Mouse (Mus musculus): ENCODE data around the gene Wdfy3. TPM values are rescaled to one million over a fixed set of nuclear protein-coding genes. Genes with fewer than 3 reads are reported as not detected.

Gene Wdfy3
- polyA plus RNA-seq, 1 experiment: 24.5 TPM

DNA sequence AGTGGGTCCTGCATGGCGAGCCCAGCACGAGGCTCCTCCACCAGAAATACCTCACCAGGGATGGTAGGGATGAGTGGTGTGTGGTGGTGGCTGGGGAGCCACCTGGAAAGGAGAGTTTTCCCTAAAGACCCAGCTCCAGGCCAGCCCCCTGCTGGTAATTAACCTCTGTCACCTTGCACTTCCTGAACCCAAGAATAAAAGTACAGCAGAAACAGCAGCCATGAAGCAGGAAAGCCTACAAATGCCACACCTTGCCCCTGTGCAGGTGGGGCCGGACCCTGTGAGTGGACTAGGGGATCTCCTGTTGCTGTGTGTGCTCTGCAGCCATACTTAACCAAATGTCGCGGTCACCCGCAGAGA lies 247.4 kb downstream of the Wdfy3 start:
- H3K27ac ChIP-seq (ENCODE audit: control insufficient read depth, insufficient read depth, low read depth, low read length): no peak overlapping the region
- no peaks in the 10 kb centered on the region; the same call in 1 of the 2 replicates for H3K36me3 ChIP-seq (ENCODE audit: control insufficient read depth, insufficient read depth, low read length)
- no peak for TF ChIP-seq CTCF (IDR thresholded peaks at IDR 0.05; ENCODE audit: control insufficient read depth, insufficient read depth, insufficient replicate concordance, low read depth, low read length)
- no peak for TF ChIP-seq POLR2A (IDR thresholded peaks at IDR 0.05; ENCODE audit: control insufficient read depth, low read depth, low read length)
- H3K27me3 ChIP-seq (ENCODE audit: control insufficient read depth, insufficient read depth, low read length): no peaks in the 10 kb centered on the region
- peaks cover 2% of the 10 kb centered on the region for H3K4me1 ChIP-seq (ENCODE audit: control insufficient read depth, insufficient read depth, low read length)
- no peak overlapping the region for H3K4me3 ChIP-seq (ENCODE audit: control insufficient read depth, low read depth, low read length)

DNA sequence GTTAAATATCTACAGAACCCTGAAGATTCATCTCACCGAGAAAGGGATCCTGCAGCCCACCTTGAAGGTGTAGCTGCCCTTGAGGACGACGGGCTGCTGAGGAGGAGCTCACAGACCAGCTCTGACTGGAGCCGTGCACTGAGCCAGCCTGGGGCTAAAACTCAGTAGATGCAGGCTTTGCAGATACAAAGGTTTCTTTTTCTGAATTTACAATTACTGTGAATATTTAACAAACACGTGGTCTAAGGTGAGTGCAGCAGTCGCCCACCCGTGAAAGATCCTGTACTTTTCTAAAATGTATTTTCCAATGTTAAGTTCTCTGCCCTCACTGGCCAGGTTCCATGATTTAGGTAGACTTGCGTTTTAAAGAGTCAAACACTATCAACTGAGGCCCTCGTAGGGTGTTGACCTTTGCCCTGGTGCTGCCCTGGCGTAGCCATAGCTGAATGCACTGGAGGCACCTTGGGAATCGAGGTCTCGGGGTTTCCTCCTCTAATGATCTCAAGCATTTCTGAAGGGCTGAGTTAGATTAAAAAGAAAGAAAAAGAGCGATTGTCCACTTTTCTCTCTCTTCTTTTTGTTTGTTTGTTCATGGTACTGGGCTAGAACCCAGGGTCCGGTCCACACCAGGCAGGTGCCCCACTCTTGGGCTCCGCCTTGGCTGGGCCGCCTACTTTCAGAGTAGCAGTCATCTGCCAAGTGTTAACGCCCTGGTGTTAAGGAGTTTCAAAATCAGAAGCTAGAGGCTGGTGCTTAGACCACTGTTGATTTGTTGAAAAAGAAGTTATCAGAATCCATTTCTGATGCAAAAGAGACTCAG lies 248.0 kb downstream of the Wdfy3 start:
- Histone ChIP-seq H3K4me3 (ENCODE audit: control insufficient read depth, low read depth, low read length) (no peak overlapping the region), H3K27me3 (ENCODE audit: control insufficient read depth, insufficient read depth, low read length) (no peaks in the 10 kb centered on the region), H3K27ac (ENCODE audit: control insufficient read depth, insufficient read depth, low read depth, low read length) (no peak overlapping the region), H3K4me1 (ENCODE audit: control insufficient read depth, insufficient read depth, low read length) (peaks cover 2% of the 10 kb centered on the region), H3K36me3 (ENCODE audit: control insufficient read depth, insufficient read depth, low read length) (no peaks in the 10 kb centered on the region; the same call in 1 of the 2 replicates)
- no peak for TF ChIP-seq CTCF (IDR thresholded peaks at IDR 0.05; ENCODE audit: control insufficient read depth, insufficient read depth, insufficient replicate concordance, low read depth, low read length)
- no peak for TF ChIP-seq POLR2A (IDR thresholded peaks at IDR 0.05; ENCODE audit: control insufficient read depth, low read depth, low read length)

DNA sequence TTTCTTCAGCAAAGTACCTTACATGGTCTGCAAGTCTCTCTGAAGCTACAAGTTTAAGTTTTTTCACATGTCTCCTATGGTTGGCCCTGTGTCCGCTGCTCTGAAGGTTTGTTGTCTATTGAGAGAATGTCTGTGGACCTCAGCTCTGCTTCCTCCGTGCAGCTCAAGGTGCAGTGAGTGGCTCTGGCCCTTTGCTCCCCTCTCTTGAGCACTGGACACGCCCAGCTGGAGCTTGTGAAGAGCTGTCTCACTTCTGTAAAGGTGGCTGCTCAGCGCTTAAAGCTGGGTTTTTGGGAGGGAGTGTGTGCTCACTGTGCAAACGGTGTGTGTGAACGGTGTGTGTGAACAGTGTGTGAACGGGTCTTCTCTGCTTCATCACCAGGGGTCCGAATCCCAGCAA lies 248.7 kb downstream of the Wdfy3 start:
- TF ChIP-seq POLR2A (IDR thresholded peaks at IDR 0.05; ENCODE audit: control insufficient read depth, low read depth, low read length) (no peak), CTCF (IDR thresholded peaks at IDR 0.05; ENCODE audit: control insufficient read depth, insufficient read depth, insufficient replicate concordance, low read depth, low read length) (no peak)
- no peaks in the 10 kb centered on the region for H3K4me1 ChIP-seq (ENCODE audit: control insufficient read depth, insufficient read depth, low read length)
- H3K27me3 ChIP-seq (ENCODE audit: control insufficient read depth, insufficient read depth, low read length): no peaks in the 10 kb centered on the region
- H3K4me3 ChIP-seq (ENCODE audit: control insufficient read depth, low read depth, low read length): no peak overlapping the region
- H3K36me3 ChIP-seq (ENCODE audit: control insufficient read depth, insufficient read depth, low read length): no peaks in the 10 kb centered on the region; the same call in 1 of the 2 replicates
- H3K27ac ChIP-seq (ENCODE audit: control insufficient read depth, insufficient read depth, low read depth, low read length): no peak overlapping the region

DNA sequence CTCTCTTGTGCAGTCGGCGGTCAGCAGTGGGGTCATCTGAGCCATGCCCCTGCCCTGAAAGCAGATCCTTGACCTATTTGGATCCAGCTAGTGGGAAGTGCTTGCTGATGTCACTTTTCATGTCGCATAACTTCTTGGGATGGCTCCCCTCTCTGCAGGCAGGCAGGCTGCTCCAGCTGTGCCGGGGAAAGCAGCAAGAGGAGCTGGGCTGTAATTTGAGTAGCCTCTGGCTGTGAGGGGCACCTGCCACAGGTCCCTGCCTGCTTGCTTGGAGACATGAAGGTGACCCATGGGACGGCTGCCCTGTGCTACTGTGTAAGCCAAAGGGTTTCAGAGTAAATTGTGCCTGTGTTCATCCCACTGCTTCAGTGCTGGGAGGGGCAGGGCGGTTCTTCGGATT lies 249.9 kb downstream of the Wdfy3 start:
- no peak overlapping the region for H3K27ac ChIP-seq (ENCODE audit: control insufficient read depth, insufficient read depth, low read depth, low read length)
- no peaks in the 10 kb centered on the region for H3K27me3 ChIP-seq (ENCODE audit: control insufficient read depth, insufficient read depth, low read length)
- no peak overlapping the region for H3K4me3 ChIP-seq (ENCODE audit: control insufficient read depth, low read depth, low read length)
- no peaks in the 10 kb centered on the region; the same call in 1 of the 2 replicates for H3K36me3 ChIP-seq (ENCODE audit: control insufficient read depth, insufficient read depth, low read length)
- TF ChIP-seq POLR2A (IDR thresholded peaks at IDR 0.05; ENCODE audit: control insufficient read depth, low read depth, low read length) (no peak), CTCF (IDR thresholded peaks at IDR 0.05; ENCODE audit: control insufficient read depth, insufficient read depth, insufficient replicate concordance, low read depth, low read length) (no peak)
- H3K4me1 ChIP-seq (ENCODE audit: control insufficient read depth, insufficient read depth, low read length): no peaks in the 10 kb centered on the region

GRCm38 (mm10) chr5:101819216-101819615 lies 250.5 kb downstream of the Wdfy3 start:
- Histone ChIP-seq H3K27ac (ENCODE audit: control insufficient read depth, insufficient read depth, low read depth, low read length) (no peak overlapping the region), H3K4me3 (ENCODE audit: control insufficient read depth, low read depth, low read length) (no peak overlapping the region), H3K36me3 (ENCODE audit: control insufficient read depth, insufficient read depth, low read length) (no peaks in the 10 kb centered on the region; the same call in 1 of the 2 replicates), H3K4me1 (ENCODE audit: control insufficient read depth, insufficient read depth, low read length) (no peaks in the 10 kb centered on the region), H3K27me3 (ENCODE audit: control insufficient read depth, insufficient read depth, low read length) (no peaks in the 10 kb centered on the region)
- TF ChIP-seq CTCF (IDR thresholded peaks at IDR 0.05; ENCODE audit: control insufficient read depth, insufficient read depth, insufficient replicate concordance, low read depth, low read length) (no peak), POLR2A (IDR thresholded peaks at IDR 0.05; ENCODE audit: control insufficient read depth, low read depth, low read length) (no peak)

- H3K4me1 ChIP-seq (ENCODE audit: control insufficient read depth, insufficient read depth, low read length): no peaks in the 10 kb centered on the region
- no peak overlapping the region for H3K27ac ChIP-seq (ENCODE audit: control insufficient read depth, insufficient read depth, low read depth, low read length)
- H3K4me3 ChIP-seq (ENCODE audit: control insufficient read depth, low read depth, low read length): no peak overlapping the region
- TF ChIP-seq CTCF (IDR thresholded peaks at IDR 0.05; ENCODE audit: control insufficient read depth, insufficient read depth, insufficient replicate concordance, low read depth, low read length): no peak
- no peak for TF ChIP-seq POLR2A (IDR thresholded peaks at IDR 0.05; ENCODE audit: control insufficient read depth, low read depth, low read length)
- H3K27me3 ChIP-seq (ENCODE audit: control insufficient read depth, insufficient read depth, low read length): no peaks in the 10 kb centered on the region
- no peaks in the 10 kb centered on the region; the same call in 1 of the 2 replicates for H3K36me3 ChIP-seq (ENCODE audit: control insufficient read depth, insufficient read depth, low read length)
These were observed 252.9 kb downstream of the Wdfy3 start for GRCm38 (mm10) chr5:101816822-101817221.

DNA sequence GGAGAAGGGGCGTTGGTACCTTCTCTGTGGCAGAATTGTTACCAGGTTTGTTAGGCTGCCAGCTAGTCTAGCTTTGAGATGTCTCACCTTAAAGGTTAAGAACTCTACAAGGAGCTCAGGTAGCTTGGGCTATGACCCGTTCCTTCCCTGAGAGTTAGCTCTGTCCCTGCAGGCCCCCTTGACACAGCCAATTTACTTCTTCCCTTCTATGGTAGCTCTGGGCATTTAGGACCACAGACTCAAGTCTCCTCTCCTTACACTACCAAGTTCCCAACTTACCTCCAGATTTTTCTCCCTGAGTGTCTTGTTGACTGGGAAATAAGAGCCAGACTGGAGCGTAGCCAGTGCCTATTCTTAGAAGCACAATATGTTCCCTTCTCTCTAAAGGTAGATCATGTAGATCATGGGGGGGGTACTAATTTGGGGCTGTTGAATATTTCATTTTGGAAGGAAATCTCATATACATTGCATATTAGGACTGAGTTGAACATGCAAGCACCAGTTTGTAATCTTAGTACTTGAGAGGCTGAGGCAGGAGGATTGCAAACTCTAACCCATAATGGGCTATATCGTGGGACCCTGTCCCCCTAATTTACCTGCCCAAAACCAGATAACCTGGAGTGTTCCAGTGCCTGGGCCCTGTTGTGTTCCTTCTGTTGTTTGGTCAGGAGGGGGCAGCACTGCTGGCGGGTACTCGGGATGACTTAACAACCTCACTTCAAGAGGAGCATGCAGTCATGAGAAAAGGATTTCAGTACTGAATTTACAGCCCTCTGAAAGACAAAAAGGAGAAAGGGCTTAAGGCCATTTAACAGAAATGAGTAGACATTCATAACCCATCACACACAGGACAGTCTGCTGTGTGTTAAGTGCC lies 258.2 kb downstream of the Wdfy3 start:
- no peak overlapping the region for H3K4me3 ChIP-seq (ENCODE audit: control insufficient read depth, low read depth, low read length)
- TF ChIP-seq POLR2A (IDR thresholded peaks at IDR 0.05; ENCODE audit: control insufficient read depth, low read depth, low read length) (no peak), CTCF (IDR thresholded peaks at IDR 0.05; ENCODE audit: control insufficient read depth, insufficient read depth, insufficient replicate concordance, low read depth, low read length) (no peak)

More for the DNA sequence above, 258.2 kb downstream of the Wdfy3 start:
- Histone ChIP-seq H3K27ac (ENCODE audit: control insufficient read depth, insufficient read depth, low read depth, low read length) (no peak overlapping the region), H3K27me3 (ENCODE audit: control insufficient read depth, insufficient read depth, low read length) (no peaks in the 10 kb centered on the region), H3K4me1 (ENCODE audit: control insufficient read depth, insufficient read depth, low read length) (no peaks in the 10 kb centered on the region), H3K36me3 (ENCODE audit: control insufficient read depth, insufficient read depth, low read length) (no peaks in the 10 kb centered on the region; the same call in 1 of the 2 replicates)

Measured in testis, adult 2 months (tissue).